Mouse (Mus musculus): ENCODE results near the gene Ets2.

- no peak for TF ChIP-seq POLR2A (IDR thresholded peaks at IDR 0.05; ENCODE audit: low read depth, low read length)
- TF ChIP-seq CTCF (IDR thresholded peaks at IDR 0.05; ENCODE audit: borderline replicate concordance, insufficient read depth, low read length): no peak
Observed at GRCm38 (mm10) chr16:95682431-95682892, 19.4 kb upstream of the Ets2 start.
